Mouse (Mus musculus) retina, adult 2 months (tissue): Measurements from ENCODE around the gene Nek8.
"Not testable (repeated sequence)": the region's sequence is repeated elsewhere in the genome, so short reads cannot be mapped to it uniquely, and the experiment has no call there.

Source experiments
- DNase-seq: peaks from one replicate; pipeline ENCODE4 v3.0.0-alpha.2; 2012; ENCODE audit warnings: low read depth, low spot score

The Nek8 gene

GRCm38 (mm10) chr11:78176402-78176862 is at the start of gene Nek8, which contains the start of gene Tlcd1:
Nek8 (minus strand) TSS chr11:78176675.
Tlcd1 (plus strand) TSS chr11:78176711.
- peak; percentile 54 for DNase-seq

GRCm38 (mm10) chr11:78223586-78223985 is 47.1 kb upstream of the Nek8 start:
- no peak for DNase-seq

- no peak for DNase-seq
These were observed 39.3 kb upstream of the Nek8 start for GRCm38 (mm10) chr11:78215709-78216317.

- DNase-seq, result no peak
These were observed 36.8 kb upstream of the Nek8 start for GRCm38 (mm10) chr11:78213086-78213817.

- DNase-seq, result no peak
These were observed 35.0 kb upstream of the Nek8 start for GRCm38 (mm10) chr11:78211513-78211912.

- DNase-seq, result no peak
These were observed 34.1 kb upstream of the Nek8 start for GRCm38 (mm10) chr11:78210615-78211014.

GRCm38 (mm10) chr11:78209886-78210285 is 33.4 kb upstream of the Nek8 start:
- DNase-seq, result no peak

GRCm38 (mm10) chr11:78207190-78207589 is 30.7 kb upstream of the Nek8 start:
- no peak for DNase-seq

- no peak for DNase-seq
These were observed 29.1 kb upstream of the Nek8 start for GRCm38 (mm10) chr11:78205361-78206206.

- no peak for DNase-seq
These were observed 27.8 kb upstream of the Nek8 start for GRCm38 (mm10) chr11:78204287-78204686.

- DNase-seq, result no peak
These were observed 25.9 kb upstream of the Nek8 start for GRCm38 (mm10) chr11:78202372-78202771.

- DNase-seq, result no peak
These were observed 18.8 kb upstream of the Nek8 start for GRCm38 (mm10) chr11:78195101-78195863.

GRCm38 (mm10) chr11:78194411-78195100 is 18.1 kb upstream of the Nek8 start:
- DNase-seq, result no peak

- no peak for DNase-seq
These were observed 16.6 kb upstream of the Nek8 start, which contains the start of gene Proca1 for GRCm38 (mm10) chr11:78193113-78193512. Proca1 (plus strand) TSS chr11:78193392.

- DNase-seq, result no peak
These were observed 13.6 kb upstream of the Nek8 start for GRCm38 (mm10) chr11:78190041-78190440.

GRCm38 (mm10) chr11:78189234-78190040 is 13.0 kb upstream of the Nek8 start:
- DNase-seq, result no peak

- DNase-seq, result no peak
These were observed 12.1 kb upstream of the Nek8 start, which contains the start of gene Rab34 for GRCm38 (mm10) chr11:78188331-78189233. Rab34 (plus strand) TSS chr11:78188430.

- not testable (repeated sequence) for DNase-seq
These were observed 8.2 kb upstream of the Nek8 start for GRCm38 (mm10) chr11:78184702-78185101.
